Mouse (Mus musculus) activated CD4-positive, CD25-positive, alpha-beta regulatory T cell, adult 4 months (primary cell): ENCODE data around the gene Map3k7. TPM values are rescaled to one million over a fixed set of nuclear protein-coding genes. Genes with fewer than 3 reads are reported as not detected.
"Not testable (repeated sequence)": the region's sequence is repeated elsewhere in the genome, so short reads cannot be mapped to it uniquely, and the experiment has no call there.

Experiments
- ATAC-seq: one replicate; pipeline ENCODE4 v1.8.0; 2017
- polyA plus RNA-seq, 2 experiments: library from polyadenylated mRNA; unstranded; fragments of 100-300 nt; shearing (Covaris generic); gene quantifications; one replicate each; pipeline ENCODE4 v1.2.1; 2017

The Map3k7 gene
- polyA plus RNA-seq, 2 experiments from 2014 or later, result 5.8 to 9.5 TPM

GRCm38 (mm10) chr4:31993865-31994264 is 30.0 kb downstream of the Map3k7 start:
- ATAC-seq, result no peak

GRCm38 (mm10) chr4:32001498-32001897 is 37.6 kb downstream of the Map3k7 start:
- ATAC-seq, result no peak

- ATAC-seq, result no peak
Observed at GRCm38 (mm10) chr4:32004773-32005591, 41.1 kb downstream of the Map3k7 start.

GRCm38 (mm10) chr4:32007174-32007573 is 43.3 kb downstream of the Map3k7 start:
- ATAC-seq, result no peak

- no peak for ATAC-seq
Observed at GRCm38 (mm10) chr4:32008095-32008494, 44.2 kb downstream of the Map3k7 start.

- no peak for ATAC-seq
Observed at GRCm38 (mm10) chr4:32010808-32011207, 46.9 kb downstream of the Map3k7 start.

GRCm38 (mm10) chr4:32011218-32011973 is 47.5 kb downstream of the Map3k7 start:
- ATAC-seq, result no peak

- ATAC-seq, result no peak
Observed at GRCm38 (mm10) chr4:32021131-32021530, 57.2 kb downstream of the Map3k7 start.

GRCm38 (mm10) chr4:32022321-32022720 is 58.4 kb downstream of the Map3k7 start:
- no peak for ATAC-seq

- ATAC-seq, result not testable (repeated sequence)
Observed at GRCm38 (mm10) chr4:32024170-32024569, 60.3 kb downstream of the Map3k7 start.

GRCm38 (mm10) chr4:32025105-32025504 is 61.2 kb downstream of the Map3k7 start:
- no peak for ATAC-seq

- no peak for ATAC-seq
Observed at GRCm38 (mm10) chr4:32027094-32027493, 63.2 kb downstream of the Map3k7 start.

- no peak for ATAC-seq
Observed at GRCm38 (mm10) chr4:32037267-32037666, 73.4 kb downstream of the Map3k7 start.

- no peak for ATAC-seq
Observed at GRCm38 (mm10) chr4:32041741-32042452, 78.0 kb downstream of the Map3k7 start.

- ATAC-seq, result no peak
Observed at GRCm38 (mm10) chr4:32045234-32045633, 81.3 kb downstream of the Map3k7 start.

- ATAC-seq, result no peak
Observed at GRCm38 (mm10) chr4:32049824-32050223, 85.9 kb downstream of the Map3k7 start.

GRCm38 (mm10) chr4:32053171-32053570 is 89.3 kb downstream of the Map3k7 start:
- ATAC-seq, result no peak

- peak; percentile 91 for ATAC-seq
Observed at GRCm38 (mm10) chr4:32055151-32056052, 91.5 kb downstream of the Map3k7 start.

GRCm38 (mm10) chr4:32056441-32056840 is 92.5 kb downstream of the Map3k7 start:
- ATAC-seq, result no peak

- peak; percentile 63 for ATAC-seq
Observed at GRCm38 (mm10) chr4:32057102-32057501, 93.2 kb downstream of the Map3k7 start.

GRCm38 (mm10) chr4:32060686-32061085 is 96.8 kb downstream of the Map3k7 start:
- no peak for ATAC-seq
